Mouse (Mus musculus) left cerebral cortex, adult 11 months (tissue): ENCODE data around the gene Jdp2.

Experiments
- DNase-seq: peaks from one replicate; pipeline ENCODE4 v3.0.0; 2022; ENCODE audit warnings: low spot score

Gene Jdp2

DNA sequence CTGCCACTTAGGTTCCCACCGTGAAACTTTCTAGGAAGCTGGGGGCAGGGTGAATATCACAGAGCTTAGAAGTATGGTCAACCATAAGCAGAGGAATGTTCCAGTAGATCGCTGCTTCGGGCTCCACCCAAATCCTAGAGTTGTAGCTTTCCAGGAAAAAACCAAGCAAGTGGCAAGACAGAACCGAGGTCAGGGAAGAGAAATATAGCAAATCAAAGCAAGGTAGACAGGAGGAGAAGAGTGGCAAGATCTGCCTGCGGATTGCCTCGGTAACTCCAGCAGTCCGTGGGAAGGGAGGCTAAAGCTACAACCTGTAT is 88.3 kb downstream of the Jdp2 start:
- DNase-seq: no peak

DNA sequence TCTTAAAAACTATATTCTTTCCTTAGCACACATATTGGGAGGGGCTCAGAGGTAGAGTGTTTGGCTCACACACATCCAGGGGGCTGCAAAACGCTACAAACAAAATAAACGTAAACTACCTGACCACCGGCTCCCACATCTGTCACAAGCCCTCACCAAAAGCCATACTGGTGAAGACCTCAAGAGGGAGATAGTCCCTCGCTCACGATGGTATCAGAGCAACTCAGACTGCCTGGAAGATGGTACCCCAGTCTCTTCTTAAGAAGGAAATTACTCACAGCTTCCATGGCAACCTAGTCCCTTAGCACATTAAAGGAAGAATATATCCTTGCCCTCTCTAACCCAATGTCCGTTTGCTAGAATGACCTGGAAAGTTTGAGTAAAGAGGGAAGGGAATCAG is 89.0 kb downstream of the Jdp2 start:
- no peak for DNase-seq
